Mouse (Mus musculus) thymus, adult 2 months (tissue): ENCODE results near the gene Trpv2.

Experiments
- CTCF ChIP-seq: fragments of 200-500 bp; IDR thresholded peaks from 2 replicates; pipeline ENCODE4 v1.5.1; 2012; ENCODE audit warnings: mild to moderate bottlenecking, control low read depth, low read length, moderate library complexity, borderline replicate concordance; ENCODE audit not compliant: control insufficient read depth, poor library complexity, insufficient read depth; ENCODE audit errors: extremely low read depth
- POLR2A ChIP-seq: fragments of 200-500 bp; IDR thresholded peaks from 2 replicates; pipeline ENCODE4 v1.6.1; 2012; ENCODE audit warnings: mild to moderate bottlenecking, low read length, control low read depth, moderate library complexity; ENCODE audit not compliant: control insufficient read depth, poor library complexity, insufficient read depth; ENCODE audit errors: extremely low read depth

GRCm38 (mm10) chr11:62621586-62622283 lies 47.4 kb downstream of the Trpv2 start:
- no peak for TF ChIP-seq CTCF
- TF ChIP-seq POLR2A: no peak
